Mouse (Mus musculus) heart, embryonic 12.5 days (tissue): ENCODE measurements around the gene D330020A13Rik. TPM values are rescaled to one million over a fixed set of nuclear protein-coding genes. Genes with fewer than 3 reads are reported as not detected.
"Not testable (repeated sequence)": the region's sequence is repeated elsewhere in the genome, so short reads cannot be mapped to it uniquely, and the experiment has no call there.

Experiments
- ATAC-seq: fragments of 200-750 bp; cut with Nextera tagmentation; 2 replicates; pipeline ENCODE4 v1.8.0; 2017; ENCODE audit warnings: moderate TSS enrichment, moderate library complexity; ENCODE audit not compliant: insufficient number of reproducible peaks, low FRiP score
- H3K27ac ChIP-seq: fragments of 300-500 bp; sonication (generic); 2 replicates; pipeline ENCODE4 v1.5.1; 2016; ENCODE audit warnings: mild to moderate bottlenecking, moderate library complexity; ENCODE audit not compliant: poor library complexity, severe bottlenecking
- H3K27me3 ChIP-seq: fragments of 300-500 bp; sonication (generic); replicated peaks from 2 replicates; pipeline ENCODE4 v1.6.1; 2016; ENCODE audit warnings: mild to moderate bottlenecking, moderate library complexity
- H3K36me3 ChIP-seq: fragments of 300-500 bp; sonication (generic); 2 replicates; pipeline ENCODE4 v1.6.1; 2016; ENCODE audit warnings: mild to moderate bottlenecking, moderate library complexity
- H3K4me1 ChIP-seq: fragments of 300-500 bp; sonication (generic); replicated peaks from 2 replicates; pipeline ENCODE4 v1.6.1; 2016; ENCODE audit warnings: mild to moderate bottlenecking
- H3K4me2 ChIP-seq: fragments of 300-500 bp; sonication (generic); 2 replicates; pipeline ENCODE4 v1.6.1; 2016; ENCODE audit warnings: mild to moderate bottlenecking, moderate library complexity
- H3K4me3 ChIP-seq: fragments of 300-500 bp; sonication (generic); 2 replicates; pipeline ENCODE4 v1.5.1; 2016; ENCODE audit warnings: mild to moderate bottlenecking
- H3K9ac ChIP-seq: fragments of 300-500 bp; sonication (generic); 2 replicates; pipeline ENCODE4 v1.6.1; 2016; ENCODE audit warnings: mild to moderate bottlenecking, moderate library complexity
- H3K9me3 ChIP-seq: fragments of 300-500 bp; sonication (generic); replicated peaks from 2 replicates; pipeline ENCODE4 v1.6.1; 2016; ENCODE audit warnings: mild to moderate bottlenecking, moderate library complexity
- WGBS: fragments of 180-500 bp; shearing (Covaris S2); methylation state at CpG from one replicate; pipeline ENCODE4 v1.1.7; 2016; 5-methylcytosine and 5-hydroxymethylcytosine counted together
- polyA plus RNA-seq: library from polyadenylated mRNA; unstranded; fragments of >200 nt; fragmentation: Nextera tagmentation; extraction: Ambion mirVana; gene quantifications from 2 replicates; pipeline ENCODE4 v1.2.1, GENCODE M21; 2016

Gene D330020A13Rik
- polyA plus RNA-seq, 1 experiment from 2014 or later = 0.27 TPM

DNA sequence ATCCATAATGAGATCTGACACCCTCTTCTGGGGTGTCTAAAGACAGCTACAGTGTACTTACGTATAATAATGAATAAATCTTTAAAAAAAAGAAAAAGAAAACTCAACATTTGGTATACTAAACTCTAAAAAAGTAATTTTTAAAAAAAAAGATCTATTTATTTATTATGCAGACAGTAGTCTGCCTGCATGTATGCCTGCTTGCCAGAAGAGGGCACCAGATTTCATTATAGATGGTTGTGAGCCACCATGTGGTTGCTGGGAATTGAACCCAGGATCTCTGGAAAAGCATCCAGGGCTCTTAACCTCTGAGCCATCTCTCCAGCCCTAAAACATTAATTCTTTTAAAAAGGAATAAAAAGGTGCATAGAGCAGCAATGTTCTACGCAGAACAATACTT is 2.4 kb downstream of the D330020A13Rik start:
- not testable (repeated sequence) for H3K4me1 ChIP-seq, H3K27ac ChIP-seq, H3K4me2 ChIP-seq, H3K9me3 ChIP-seq, ATAC-seq, H3K4me3 ChIP-seq, H3K9ac ChIP-seq, H3K36me3 ChIP-seq
- 92% methylated on average over 2 of the region's 2 CpGs for WGBS
- peaks cover 36% of the 10 kb centered on the region for H3K27me3 ChIP-seq

- Histone ChIP-seq H3K36me3 (no peaks in the 10 kb centered on the region), H3K4me2 (no peak overlapping the region), H3K4me3 (no peak overlapping the region), H3K4me1 (0 out of 2 replicates have a peak, but pooled peaks cover 11% of the 10 kb centered on the region), H3K9me3 (no peaks in the 10 kb centered on the region), H3K27me3 (peaks cover 12% of the 10 kb centered on the region; the same call in 1 of the 2 replicates), H3K9ac (no peak overlapping the region), H3K27ac (no peak overlapping the region)
- 32% methylated on average over 6 of the region's 6 CpGs for WGBS
- no peak for ATAC-seq
Observed at GRCm38 (mm10) chr6:120301137-120301536, 7.0 kb downstream of the D330020A13Rik start.

DNA sequence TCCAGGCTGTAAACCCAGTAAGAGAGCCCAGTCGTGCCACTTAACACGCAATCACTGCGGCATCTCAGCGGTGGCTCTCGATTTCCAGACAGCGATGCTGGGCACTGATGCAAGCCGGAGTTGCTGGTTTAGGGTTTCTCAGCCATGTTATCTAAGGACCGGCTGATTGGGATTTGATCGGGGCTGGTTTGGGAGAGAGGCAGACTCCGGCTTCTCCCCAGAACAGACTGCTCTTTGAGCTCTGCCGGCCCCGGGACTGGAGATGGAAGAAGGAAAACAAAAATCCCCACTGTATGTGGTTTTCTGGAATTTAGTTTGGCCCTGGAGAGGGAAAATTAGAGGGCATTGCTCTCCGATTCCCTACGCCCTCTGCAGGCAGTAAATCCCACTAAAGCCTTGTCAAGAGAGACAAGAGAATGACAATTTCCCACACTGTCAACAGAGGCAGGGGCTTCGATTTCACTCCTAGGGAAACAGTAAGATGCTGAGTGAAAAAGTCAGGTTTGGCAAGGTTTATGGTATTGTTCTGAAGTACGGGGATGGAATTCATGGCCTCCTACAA is 8.7 kb downstream of the D330020A13Rik start:
- no peaks in the 10 kb centered on the region for H3K36me3 ChIP-seq
- ATAC-seq = no peak
- WGBS = 14% methylated on average over 16 of the region's 16 CpGs
- H3K4me3 ChIP-seq = peak overlapping the region; percentile 29
- H3K4me1 ChIP-seq = peaks cover 19% of the 10 kb centered on the region
- peak overlapping the region; percentile 57 for H3K4me2 ChIP-seq
- no peaks in the 10 kb centered on the region for H3K9me3 ChIP-seq
- H3K27ac ChIP-seq = no peak overlapping the region
- peak overlapping the region; percentile 40 for H3K9ac ChIP-seq
- H3K27me3 ChIP-seq = peaks cover 10% of the 10 kb centered on the region; the same call in 1 of the 2 replicates

GRCm38 (mm10) chr6:120306859-120307594 is 12.9 kb downstream of the D330020A13Rik start:
- Histone ChIP-seq H3K27ac (no peak overlapping the region), H3K4me2 (no peak overlapping the region), H3K4me3 (no peak overlapping the region), H3K9ac (no peak overlapping the region), H3K4me1 (peaks cover 32% of the 10 kb centered on the region), H3K36me3 (no peaks in the 10 kb centered on the region), H3K27me3 (peaks cover 7% of the 10 kb centered on the region; the same call in 1 of the 2 replicates), H3K9me3 (no peaks in the 10 kb centered on the region)
- 79% methylated on average over 3 of the region's 3 CpGs for WGBS
- no peak for ATAC-seq

DNA sequence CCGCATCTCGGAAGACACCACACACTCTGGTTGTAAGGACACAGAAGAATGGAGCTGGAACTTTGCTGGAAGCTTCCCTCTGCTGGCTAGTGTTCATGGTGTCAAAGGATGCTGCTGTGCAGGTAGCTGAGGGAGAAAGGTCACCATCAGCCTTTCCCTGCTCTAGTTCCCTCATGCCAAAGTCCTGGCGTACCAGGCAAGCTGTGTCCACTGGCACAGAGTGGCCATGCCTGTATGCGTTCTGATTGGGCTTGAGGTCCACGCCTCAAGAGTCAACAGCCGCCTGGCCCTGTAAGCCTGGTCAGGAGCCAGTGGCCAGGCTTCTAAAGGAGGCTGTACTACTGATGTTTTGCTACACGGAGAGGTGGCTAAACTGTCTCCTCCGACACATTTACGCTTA is 15.2 kb downstream of the D330020A13Rik start:
- Histone ChIP-seq H3K27ac (0 out of 2 replicates have a peak overlapping the region, but pooled peaks have one; percentile 14), H3K9me3 (no peaks in the 10 kb centered on the region), H3K4me3 (no peak overlapping the region), H3K9ac (no peak overlapping the region), H3K4me2 (peak overlapping the region; percentile 23), H3K36me3 (no peaks in the 10 kb centered on the region), H3K4me1 (peaks cover 23% of the 10 kb centered on the region), H3K27me3 (0 out of 2 replicates have a peak, but pooled peaks cover 3% of the 10 kb centered on the region)
- ATAC-seq = no peak
- 50% methylated on average over 9 of the region's 9 CpGs for WGBS

DNA sequence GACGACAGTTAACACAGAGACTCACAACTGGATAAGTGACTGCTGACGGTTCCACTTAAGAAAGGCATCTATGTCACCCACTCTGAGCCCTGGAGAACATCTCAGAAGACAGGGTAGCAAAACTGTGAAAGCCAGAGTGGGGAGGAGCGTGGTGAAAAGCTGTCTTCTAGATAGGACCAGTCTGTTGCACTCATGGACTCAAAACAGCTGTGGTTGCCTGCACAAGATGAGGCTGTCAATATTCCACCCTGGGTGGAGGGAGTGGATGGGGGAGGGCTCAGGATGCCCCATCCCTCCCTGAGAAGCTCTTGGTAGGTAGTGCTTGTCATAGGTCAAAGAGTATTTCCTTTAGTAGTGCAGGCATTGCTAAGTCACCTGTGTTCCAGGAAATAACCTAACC is 15.6 kb downstream of the D330020A13Rik start:
- Histone ChIP-seq H3K4me2 (peak overlapping the region; percentile 23), H3K27me3 (0 out of 2 replicates have a peak, but pooled peaks cover 3% of the 10 kb centered on the region), H3K4me1 (peaks cover 23% of the 10 kb centered on the region), H3K4me3 (no peak overlapping the region), H3K36me3 (no peaks in the 10 kb centered on the region), H3K9ac (no peak overlapping the region), H3K9me3 (no peaks in the 10 kb centered on the region), H3K27ac (peak overlapping the region; percentile 14; the same call in 1 of the 2 replicates)
- ATAC-seq = peak; percentile 63
- 17% methylated on average over 3 of the region's 3 CpGs for WGBS

- no peak for ATAC-seq
- Histone ChIP-seq H3K36me3 (no peaks in the 10 kb centered on the region), H3K9me3 (no peaks in the 10 kb centered on the region), H3K4me1 (peaks cover 16% of the 10 kb centered on the region), H3K4me3 (no peak overlapping the region), H3K9ac (no peak overlapping the region), H3K27ac (no peak overlapping the region), H3K4me2 (no peak overlapping the region), H3K27me3 (no peaks in the 10 kb centered on the region)
- 76% methylated on average over 5 of the region's 5 CpGs for WGBS
Observed at GRCm38 (mm10) chr6:120312443-120312842, 18.3 kb downstream of the D330020A13Rik start.

DNA sequence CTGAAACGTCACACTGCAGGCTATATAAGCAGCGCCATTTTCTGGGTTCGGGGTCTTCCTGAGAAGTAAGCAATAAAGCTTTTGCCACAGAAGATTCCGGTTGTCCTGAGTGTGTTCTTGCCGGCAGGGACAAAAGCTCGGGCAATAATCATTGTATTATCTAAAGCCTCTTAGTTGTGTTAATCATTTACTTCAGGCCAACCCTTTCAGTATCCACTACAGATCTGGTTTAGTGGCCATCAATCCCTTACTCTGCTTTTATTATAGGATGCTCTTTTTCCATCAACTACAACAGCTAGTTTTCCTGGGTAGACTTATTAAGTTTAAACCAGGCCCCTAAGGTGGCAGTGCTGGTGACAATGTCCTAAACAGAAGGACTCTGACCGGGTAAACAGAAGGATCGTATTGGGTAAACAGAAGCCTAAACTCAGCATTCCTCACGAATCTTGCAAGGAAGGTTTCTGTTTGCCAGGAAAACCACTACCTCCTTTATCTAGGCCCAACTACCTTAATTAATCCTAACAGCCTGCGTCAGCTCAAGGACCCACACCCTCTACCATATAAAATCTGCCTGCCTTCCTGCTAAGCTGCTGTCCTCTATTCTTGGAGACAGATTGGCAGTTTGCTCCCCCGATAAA is 24.3 kb downstream of the D330020A13Rik start:
- Histone ChIP-seq H3K27me3 (no peaks in the 10 kb centered on the region), H3K4me3 (no peak overlapping the region), H3K4me2 (no peak overlapping the region), H3K4me1 (no peaks in the 10 kb centered on the region), H3K9me3 (no peaks in the 10 kb centered on the region), H3K9ac (no peak overlapping the region), H3K36me3 (no peaks in the 10 kb centered on the region), H3K27ac (no peak overlapping the region)
- ATAC-seq = no peak
- WGBS = 77% methylated on average over 11 of the region's 11 CpGs

DNA sequence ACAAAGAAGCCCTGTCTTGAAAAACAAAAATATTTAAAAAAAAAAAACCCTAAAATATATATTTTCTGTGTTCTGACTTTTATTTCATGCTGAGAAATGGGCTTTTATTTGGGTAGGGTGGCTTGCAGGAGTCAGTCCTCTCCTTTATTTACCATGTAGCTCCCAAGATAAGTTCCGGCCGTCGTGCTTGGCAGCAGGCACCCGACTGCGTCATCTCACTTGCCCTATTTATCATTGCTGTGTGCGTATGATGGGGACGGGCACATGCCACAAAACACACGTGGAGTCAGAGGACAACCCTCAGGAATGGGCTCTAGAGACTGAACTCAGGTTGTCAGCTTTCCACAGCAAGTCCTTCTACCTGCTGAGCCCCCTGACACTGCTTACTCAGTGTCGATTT is 25.0 kb downstream of the D330020A13Rik start:
- H3K27me3 ChIP-seq = no peaks in the 10 kb centered on the region
- no peak overlapping the region for H3K9ac ChIP-seq
- H3K4me3 ChIP-seq = no peak overlapping the region
- ATAC-seq = no peak
- H3K27ac ChIP-seq = no peak overlapping the region
- H3K36me3 ChIP-seq = peaks cover 6% of the 10 kb centered on the region
- no peaks in the 10 kb centered on the region for H3K4me1 ChIP-seq
- no peaks in the 10 kb centered on the region for H3K9me3 ChIP-seq
- H3K4me2 ChIP-seq = no peak overlapping the region
- WGBS = 81% methylated on average over 9 of the region's 9 CpGs

DNA sequence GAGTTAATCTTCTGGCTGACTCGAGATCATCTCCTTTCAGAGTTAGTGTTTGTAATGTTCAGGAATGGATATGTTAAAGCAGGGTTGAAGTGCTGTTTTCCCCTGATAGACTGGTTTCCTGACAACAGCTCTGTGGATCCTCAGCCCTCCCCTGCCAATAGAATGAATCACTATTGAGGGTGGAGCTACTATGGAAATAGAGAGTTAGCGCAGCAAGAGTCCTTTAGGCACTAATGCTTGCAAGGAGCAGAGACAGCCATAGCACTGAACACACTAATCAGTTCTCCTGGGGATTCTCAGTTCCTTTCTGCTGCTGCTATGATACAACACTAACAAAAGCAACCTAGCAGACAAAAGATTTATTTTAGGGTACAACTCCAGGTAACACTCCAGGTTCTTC is 26.2 kb downstream of the D330020A13Rik start:
- H3K27me3 ChIP-seq = no peaks in the 10 kb centered on the region
- H3K4me1 ChIP-seq = no peaks in the 10 kb centered on the region
- no peak overlapping the region for H3K27ac ChIP-seq
- peaks cover 15% of the 10 kb centered on the region for H3K36me3 ChIP-seq
- H3K9me3 ChIP-seq = no peaks in the 10 kb centered on the region
- whole genome bisulfite sequencing = 57% methylated on average over 2 of the region's 2 CpGs
- H3K9ac ChIP-seq = no peak overlapping the region
- no peak overlapping the region for H3K4me2 ChIP-seq
- H3K4me3 ChIP-seq = no peak overlapping the region
- no peak for ATAC-seq

GRCm38 (mm10) chr6:120324295-120324927 is 30.2 kb downstream of the D330020A13Rik start:
- no peaks in the 10 kb centered on the region for H3K4me1 ChIP-seq
- H3K4me2 ChIP-seq = no peak overlapping the region
- no peaks in the 10 kb centered on the region for H3K9me3 ChIP-seq
- H3K9ac ChIP-seq = no peak overlapping the region
- 30% methylated on average over 6 of the region's 6 CpGs for WGBS
- peaks cover 34% of the 10 kb centered on the region for H3K36me3 ChIP-seq
- H3K27ac ChIP-seq = no peak overlapping the region
- no peak overlapping the region for H3K4me3 ChIP-seq
- no peak for ATAC-seq
- H3K27me3 ChIP-seq = no peaks in the 10 kb centered on the region
